10 mouse cellular contexts compared by ENCODE assay signal in the genomic region with DNA sequence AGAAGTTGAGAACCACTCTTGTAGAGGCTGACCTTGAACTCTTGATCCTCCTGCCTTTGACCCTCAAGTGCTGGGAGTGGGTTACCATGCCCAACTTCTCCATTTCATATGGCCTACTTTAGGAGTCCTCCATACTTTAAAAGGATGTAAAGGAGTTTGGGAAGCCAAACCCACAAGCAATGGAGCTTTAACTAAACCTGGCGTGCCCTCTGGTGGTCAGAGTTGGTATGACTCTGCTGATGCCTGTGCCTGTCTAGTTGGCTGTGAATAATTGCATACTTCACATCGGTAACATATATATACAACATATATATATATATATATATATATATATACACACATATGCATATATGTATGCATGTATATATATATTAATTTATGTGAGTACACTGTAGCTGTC. TPM values are rescaled to one million over a fixed set of nuclear protein-coding genes. Genes with fewer than 3 reads are reported as not detected.
DNase-seq lines count a peak whose midpoint lies in the region; ATAC-seq and TF ChIP-seq lines count a peak whose summit lies in the region.
"Had no signal": no experiment of that assay in that cellular context is flagged by ENCODE, and none has a peak within 500 bp of the region (broad histone marks: within the 10 kb centered on the region; RNA-seq: fewer than 3 reads in every experiment).

No protein-coding gene starts in this region.

- H3K79me2 ChIP-seq in liver, adult 2 months (ENCODE audit: control insufficient read depth, insufficient read depth, low read length), result no peaks in the 10 kb centered on the region

- peak; percentile 76 for DNase-seq in ovary, postnatal 10 days (ENCODE audit: low spot score)
- DNase-seq in ovary, adult 18-20 months (ENCODE audit: low spot score), result no peak
- DNase-seq in c-Kit-positive CD71-negative TER-119-negative erythroid progenitor cells, embryonic 14.5 days (ENCODE audit: low read depth), result peak; percentile 69
- peak; percentile 86 for DNase-seq in kidney, adult 9 months
- peak; percentile 26 for DNase-seq in liver, adult 2 months (ENCODE audit: extremely low read depth, low read depth, low spot score)
- DNase-seq in right cerebral cortex, adult 18-20 months, result peak; percentile 82
- DNase-seq in urinary bladder, postnatal 36 days (ENCODE audit: low spot score in 2 of 2), result peak; percentile 78 to 82

- H3K9ac ChIP-seq in liver, adult 2 months (ENCODE audit: low read depth, low read length), result no peak overlapping the region
- H3K9ac ChIP-seq: heart, embryonic 13.5 days; stomach, embryonic 15.5 days had no signal

- no peaks in the 10 kb centered on the region for H3K36me3 ChIP-seq in liver, adult 2 months (ENCODE audit: control insufficient read depth, insufficient read depth, low read length)
- H3K36me3 ChIP-seq: heart, embryonic 13.5 days; stomach, embryonic 15.5 days had no signal

- TF ChIP-seq POLR2A in liver, adult 2 months (IDR thresholded peaks at IDR 0.05; ENCODE audit: extremely low read depth, insufficient read depth, low read length), result no peak

- TF ChIP-seq CTCF in liver, adult 2 months (IDR thresholded peaks at IDR 0.05; ENCODE audit: low read depth, low read length), result peak; percentile 72; the same call in 1 of the 2 replicates

- H3K4me1 ChIP-seq in liver, adult 2 months (ENCODE audit: control insufficient read depth, insufficient read depth, low read length), result no peaks in the 10 kb centered on the region

- no peak overlapping the region for H3K4me3 ChIP-seq in liver, adult 2 months (ENCODE audit: insufficient read depth, low read depth, low read length)
- H3K4me3 ChIP-seq: heart, embryonic 13.5 days; stomach, embryonic 15.5 days had no signal

- no peak overlapping the region for H3K27ac ChIP-seq in liver, adult 2 months (replicated peaks; ENCODE audit: insufficient read depth, low read depth, low read length)
- H3K27ac ChIP-seq: heart, embryonic 13.5 days; stomach, embryonic 15.5 days had no signal

- peak; percentile 50; the same call in 1 of the 2 replicates for ATAC-seq in frontal cortex, adult (ENCODE audit: low TSS enrichment)

- 2% methylated on average over 2 of the region's 2 CpGs for WGBS in liver, adult 2 months

- H3K27me3 ChIP-seq in liver, adult 2 months (ENCODE audit: control insufficient read depth, insufficient read depth, low read length), result peaks cover 5% of the 10 kb centered on the region; the same call in 1 of the 2 replicates
- H3K27me3 ChIP-seq: heart, embryonic 13.5 days; stomach, embryonic 15.5 days had no signal

RNA-seq across cellular contexts. Expression of a gene that starts 4.2 kb away (rescaled TPM):
- 0.07 and 0.09 TPM in 2 replicates for total RNA-seq in liver, adult 2 months (2014; rRNA removed)
- 0.01 and 0.05 TPM in 2 replicates for polyA plus RNA-seq in liver, adult 2 months (2012; rRNA removed)

RNA-seq across cellular contexts. Expression of a gene that starts 7.4 kb away (rescaled TPM):
- not detected in 2 replicates for total RNA-seq in liver, adult 2 months (2014; rRNA removed)
- not detected in 2 replicates for polyA plus RNA-seq in liver, adult 2 months (2012; rRNA removed)
- polyA plus RNA-seq: heart, embryonic 13.5 days had no signal

RNA-seq across cellular contexts. Expression of a gene that starts 38.7 kb away (rescaled TPM):
- total RNA-seq in liver, adult 2 months (2014; rRNA removed), result 24.2 and 39.9 TPM in 2 replicates
- 93.2 and 112 TPM in 2 replicates for polyA plus RNA-seq in liver, adult 2 months (2012; rRNA removed)
